Mouse (Mus musculus) CH12.LX (cell line): ENCODE results near the gene Agap3.

Source experiments
- CHD2 ChIP-seq: IDR thresholded peaks from 2 replicates; pipeline ENCODE4 v1.6.1; 2011; ENCODE audit warnings: low read length, improper control_type of control experiment
- CTCF ChIP-seq, 2 experiments: IDR thresholded peaks in 1 of 2; conservative IDR thresholded peaks in 1 of 2; 2 replicates each; pipeline ENCODE4 v1.5.1; 2011 to 2012; ENCODE audit warnings: low read depth in 2 of 2, low read length in 2 of 2, improper control_type of control experiment in 1 of 2, inconsistent platforms in 1 of 2, mild to moderate bottlenecking in 1 of 2, moderate library complexity in 1 of 2
- E2F4 ChIP-seq: IDR thresholded peaks from 2 replicates; pipeline ENCODE4 v1.6.1; 2011; ENCODE audit warnings: low read depth, low read length, improper control_type of control experiment; ENCODE audit not compliant: insufficient replicate concordance
- ELF1 ChIP-seq: IDR thresholded peaks from 2 replicates; pipeline ENCODE4 v1.6.1; 2014; ENCODE audit warnings: low read depth, mild to moderate bottlenecking, inconsistent platforms, low read length, improper control_type of control experiment
- EP300 ChIP-seq: IDR thresholded peaks from 2 replicates; pipeline ENCODE4 v1.6.1; 2011; ENCODE audit warnings: low read length, improper control_type of control experiment
- ETS1 ChIP-seq: conservative IDR thresholded peaks from 2 replicates; pipeline ENCODE4 v1.6.1; 2012; ENCODE audit warnings: low read depth, mild to moderate bottlenecking, inconsistent platforms, low read length, improper control_type of control experiment, moderate library complexity
- JUND ChIP-seq: conservative IDR thresholded peaks from 2 replicates; pipeline ENCODE4 v1.6.1; 2011; ENCODE audit warnings: low read depth, low read length, improper control_type of control experiment
- MAFK ChIP-seq: IDR thresholded peaks from 2 replicates; pipeline ENCODE4 v1.6.1; 2011; ENCODE audit warnings: low read length, improper control_type of control experiment; ENCODE audit not compliant: insufficient replicate concordance
- MEF2A ChIP-seq: IDR thresholded peaks from 2 replicates; pipeline ENCODE4 v1.6.1; 2014; ENCODE audit warnings: low read depth, mild to moderate bottlenecking, inconsistent platforms, low read length, improper control_type of control experiment, borderline replicate concordance
- POLR2A ChIP-seq: IDR thresholded peaks from 2 replicates; pipeline ENCODE4 v1.6.1; 2011; ENCODE audit warnings: low read depth, mild to moderate bottlenecking, improper control_type of control experiment, low read length
- TCF12 ChIP-seq: IDR thresholded peaks from 2 replicates; pipeline ENCODE4 v1.6.1; 2014; ENCODE audit warnings: low read depth, mild to moderate bottlenecking, inconsistent platforms, low read length, improper control_type of control experiment
- UBTF ChIP-seq: IDR thresholded peaks from 2 replicates; pipeline ENCODE4 v1.6.1; 2012; ENCODE audit warnings: low read depth, mild to moderate bottlenecking, inconsistent platforms, low read length, improper control_type of control experiment, moderate library complexity
- USF1 ChIP-seq: IDR thresholded peaks from 2 replicates; pipeline ENCODE4 v1.6.1; 2014; ENCODE audit warnings: low read depth, mild to moderate bottlenecking, inconsistent platforms, low read length, improper control_type of control experiment
- ZMIZ1 ChIP-seq: IDR thresholded peaks from 2 replicates; pipeline ENCODE4 v1.6.1; 2012; ENCODE audit warnings: low read depth, mild to moderate bottlenecking, inconsistent platforms, low read length, improper control_type of control experiment

GRCm38 (mm10) chr5:24447624-24448298 is 4.2 kb upstream of the Agap3 start, which contains the start of gene Tmub1:
- TF ChIP-seq E2F4 (0 out of 2 replicates have a peak, but pooled peaks have one; percentile 70), CTCF (conservative IDR thresholded peaks at IDR 0.05 in 1 of 2, IDR thresholded peaks at IDR 0.05 in 1 of 2; ENCODE audit: low read depth in 2 of 2, low read length in 2 of 2) (no peak), POLR2A (peak; percentile 66; the same call in 1 of the 2 replicates), EP300 (no peak), UBTF (no peak), JUND (no peak), USF1 (peak; percentile 68), CHD2 (peak; percentile 38; the same call in 1 of the 2 replicates), ETS1 (no peak), ZMIZ1 (0 out of 2 replicates have a peak, but pooled peaks have one; percentile 55), MEF2A (peak; percentile 46; the same call in 1 of the 2 replicates), TCF12 (peak; percentile 65; the same call in 1 of the 2 replicates), MAFK (no peak), ELF1 (peak; percentile 96)
